In genomic region chr13:23533560-23534367, GRCm38 (mm10) we compare ENCODE assay signal across 8 mouse cellular contexts. TPM values are rescaled to one million over a fixed set of nuclear protein-coding genes. Genes with fewer than 3 reads are reported as not detected.
A peak's percentile ranks its signal among the peaks of the same experiment; 100 is the strongest.
DNase-seq lines count a peak whose midpoint lies in the region; ATAC-seq and TF ChIP-seq lines count a peak whose summit lies in the region.
"Not testable (repeated sequence)": the region's sequence is repeated elsewhere in the genome, so short reads cannot be mapped to it uniquely, and the experiment has no call there.

Gene Hist1h2af, plus strand, starts transcription at chr13:23533906.

- TF ChIP-seq EP300 in MEL (IDR thresholded peaks at IDR 0.05; ENCODE audit: low read depth in 1 of 2, low read length in 2 of 2), result not testable (repeated sequence)

- peak within 1 kb of the TSS; percentile 100 for H3K27ac ChIP-seq in MEL (ENCODE audit: control insufficient read depth, low read depth, low read length)
- H3K27ac ChIP-seq in cerebellum, adult 2 months (ENCODE audit: insufficient read depth, low read length); testis, adult 2 months (ENCODE audit: control insufficient read depth, insufficient read depth, low read depth, low read length): not testable (repeated sequence)
- peak within 1 kb of the TSS; percentile 67 for H3K27ac ChIP-seq in forebrain, postnatal 0 days (ENCODE audit: low read depth, low read length)
- H3K27ac ChIP-seq in layer of hippocampus, adult 2 months, result peak within 1 kb of the TSS; percentile 53; the same call in 1 of the 2 replicates
- peak within 1 kb of the TSS; percentile 66 for H3K27ac ChIP-seq in neural tube, embryonic 12.5 days

- H3K27me3 ChIP-seq in MEL (ENCODE audit: control insufficient read depth in 1 of 2, insufficient read depth in 2 of 2, low read length in 2 of 2); cerebellum, adult 2 months (ENCODE audit: control insufficient read depth, insufficient read depth, low read length); forebrain, postnatal 0 days (ENCODE audit: insufficient read depth, low read length); neural tube, embryonic 12.5 days (replicated peaks); testis, adult 2 months (ENCODE audit: control insufficient read depth, insufficient read depth, low read length): not testable (repeated sequence)

- H3K79me2 ChIP-seq in MEL (ENCODE audit: control insufficient read depth, insufficient read depth, low read length, poor library complexity), result not testable (repeated sequence)

- under 1% methylated on average over 22 of the region's 53 CpGs for WGBS in cerebellum, adult 2 months
- WGBS in forebrain, postnatal 0 days, result under 1% methylated on average over 19 of the region's 53 CpGs
- under 1% methylated on average over 26 of the region's 53 CpGs for WGBS in neural tube, embryonic 12.5 days

- peaks cover 0 to 28% of the 10 kb centered on the region in 2 experiments; a peak in 2 of 4 replicates for H3K36me3 ChIP-seq in MEL (ENCODE audit: control insufficient read depth in 1 of 2, insufficient read depth in 2 of 2, low read length in 2 of 2)
- not testable (repeated sequence) for H3K36me3 ChIP-seq in forebrain, postnatal 0 days (ENCODE audit: insufficient read depth); neural tube, embryonic 12.5 days; testis, adult 2 months (ENCODE audit: control insufficient read depth, insufficient read depth, low read length)

- peak within 1 kb of the TSS; percentile 72 for H3K4me2 ChIP-seq in forebrain, postnatal 0 days (ENCODE audit: low read depth)
- peak within 1 kb of the TSS; percentile 70 for H3K4me2 ChIP-seq in neural tube, embryonic 12.5 days (replicated peaks)

- H3K4me1 ChIP-seq in MEL (ENCODE audit: control insufficient read depth in 1 of 2, insufficient read depth in 2 of 2, low read length in 2 of 2); cerebellum, adult 2 months (ENCODE audit: control insufficient read depth, insufficient read depth, low read length); testis, adult 2 months (ENCODE audit: control insufficient read depth, insufficient read depth, low read length): not testable (repeated sequence)
- H3K4me1 ChIP-seq in forebrain, postnatal 0 days (ENCODE audit: insufficient read depth), result peaks cover 22% of the 10 kb centered on the region
- H3K4me1 ChIP-seq in neural tube, embryonic 12.5 days, result peaks cover 22% of the 10 kb centered on the region

- H3K4me3 ChIP-seq in MEL (ENCODE audit: control insufficient read depth in 1 of 2, insufficient read depth in 1 of 2, low read depth in 2 of 2, low read length in 2 of 2), result peak within 1 kb of the TSS; percentile 35 to 67
- peak within 1 kb of the TSS; percentile 70 for H3K4me3 ChIP-seq in cerebellum, adult 2 months (replicated peaks; ENCODE audit: insufficient read depth, low read depth, low read length)
- peak within 1 kb of the TSS; percentile 47 for H3K4me3 ChIP-seq in forebrain, postnatal 0 days (ENCODE audit: low read depth, low read length)
- H3K4me3 ChIP-seq in layer of hippocampus, adult 2 months, result peak within 1 kb of the TSS; percentile 68
- H3K4me3 ChIP-seq in neural tube, embryonic 12.5 days, result peak within 1 kb of the TSS; percentile 46
- H3K4me3 ChIP-seq in testis, adult 2 months (ENCODE audit: control insufficient read depth, low read depth, low read length), result peak within 1 kb of the TSS; percentile 50; the same call in 1 of the 2 replicates

- TF ChIP-seq RAD21 in MEL (IDR thresholded peaks at IDR 0.05; ENCODE audit: low read depth, low read length), result not testable (repeated sequence)

- not testable (repeated sequence) for H3K9me3 ChIP-seq in MEL (replicated peaks; ENCODE audit: insufficient read depth, low read length); forebrain, postnatal 0 days (ENCODE audit: low read length); neural tube, embryonic 12.5 days

- TF ChIP-seq CTCF in MEL (IDR thresholded peaks at IDR 0.05 in 2 of 3, conservative IDR thresholded peaks at IDR 0.05 in 1 of 3; ENCODE audit: control insufficient read depth in 1 of 3, insufficient read depth in 1 of 3, low read depth in 2 of 3, low read length in 3 of 3, poor library complexity in 1 of 3, severe bottlenecking in 1 of 3); cerebellum, adult 2 months (IDR thresholded peaks at IDR 0.05; ENCODE audit: borderline replicate concordance, insufficient read depth, low read depth, low read length); forebrain, postnatal 0 days (IDR thresholded peaks at IDR 0.05; ENCODE audit: low read depth); layer of hippocampus, adult 2 months (conservative IDR thresholded peaks at IDR 0.05); testis, adult 2 months (IDR thresholded peaks at IDR 0.05; ENCODE audit: control insufficient read depth, insufficient read depth, insufficient replicate concordance, low read depth, low read length): not testable (repeated sequence)

- DNase-seq in MEL (ENCODE audit: low read depth, low spot score), result peak; percentile 96
- DNase-seq in cerebellum, adult 2 months, result peak; percentile 64 to 83
- peak; percentile 90 for DNase-seq in forebrain, postnatal 0 days
- peak; percentile 67 to 84 for DNase-seq in layer of hippocampus, adult 2 months (ENCODE audit: low spot score in 2 of 2)
- DNase-seq in lung, adult 18-20 months, result peak; percentile 30 to 46

- peak within 1 kb of the TSS; percentile 95 for H3K9ac ChIP-seq in MEL (ENCODE audit: control insufficient read depth, low read depth, low read length, poor library complexity, severe bottlenecking)
- peak within 1 kb of the TSS; percentile 22 for H3K9ac ChIP-seq in forebrain, postnatal 0 days
- H3K9ac ChIP-seq in neural tube, embryonic 12.5 days, result peak within 1 kb of the TSS; percentile 57

- peak; percentile 66 to 74; a peak in 3 of 4 replicates for TF ChIP-seq POLR2A in MEL (IDR thresholded peaks at IDR 0.05; ENCODE audit: control insufficient read depth in 1 of 2, insufficient read depth in 1 of 2, low read depth in 1 of 2, low read length in 2 of 2, poor library complexity in 1 of 2)
- not testable (repeated sequence) for TF ChIP-seq POLR2A in cerebellum, adult 2 months (IDR thresholded peaks at IDR 0.05; ENCODE audit: borderline replicate concordance, insufficient read depth, low read length); testis, adult 2 months (IDR thresholded peaks at IDR 0.05; ENCODE audit: control insufficient read depth, low read depth, low read length)

- ATAC-seq in forebrain, postnatal 0 days, result peak; percentile 30; the same call in 1 of the 2 replicates
- ATAC-seq in hematopoietic stem cell, adult 5-6 weeks (replicated peaks in 1 of 2; ENCODE audit: insufficient read depth in 1 of 2, low FRiP score in 2 of 2, low TSS enrichment in 1 of 2, low read depth in 1 of 2, poor library complexity in 2 of 2, severe bottlenecking in 2 of 2), result peak; percentile 38 to 39
- ATAC-seq in neural tube, embryonic 12.5 days (ENCODE audit: low FRiP score, low read depth), result peak; percentile 30

TF ChIP-seq in MEL, 35 proteins besides CTCF, POLR2A, EP300 and RAD21:
- TF ChIP-seq POLR2AphosphoS5 (IDR thresholded peaks at IDR 0.05; ENCODE audit: borderline replicate concordance, low read depth, low read length) (0 out of 2 replicates have a peak, but pooled peaks have one; percentile 24), TBP (IDR thresholded peaks at IDR 0.05; ENCODE audit: low read depth, low read length) (peak; percentile 97)

RNA-seq across cellular contexts. Expression of gene Hist1h2af, which starts in this region (rescaled TPM):
- total RNA-seq in MEL (2012; rRNA removed), result 939 and 1,000 TPM in 2 replicates
- polyA plus RNA-seq in MEL (2012; ENCODE audit: insufficient read depth in 1 of 2, insufficient read length in 2 of 2, low read depth in 1 of 2, low replicate concordance in 2 of 2, missing spikeins in 1 of 2), result 10 to 100 TPM in 1 of 2 experiments, not detected in 1; 64.3 TPM
- polyA plus RNA-seq in cerebellum, adult 2 months (2012; rRNA removed), result 0.60 and 2.4 TPM in 2 replicates
- total RNA-seq in forebrain, postnatal 0 days (2014; rRNA removed), result 135 and 227 TPM in 2 replicates
- not detected in 2 replicates for polyA plus RNA-seq in forebrain, postnatal 0 days (2015; fragmentation: Nextera tagmentation; extraction: Ambion mirVana)
- total RNA-seq in hematopoietic stem cell, adult 5-6 weeks (2017), result 1,050 and 1,435 TPM in 2 replicates
- 10 to 100 TPM in 1 of 2 experiments, 1 to 10 TPM in 1; 6.9 to 12.2 TPM for total RNA-seq in layer of hippocampus, adult 2 months (2021)
- 2.7 and 5.6 TPM in 2 replicates for polyA plus RNA-seq in neural tube, embryonic 12.5 days (2016; fragmentation: Nextera tagmentation; extraction: Ambion mirVana)
- polyA plus RNA-seq in testis, adult 2 months (2012; rRNA removed), result 4.4 and 4.5 TPM in 2 replicates

Comparison
In these comparisons a context has a peak if more than half of its experiments do, and no peak if none do; other contexts are left out.
1. RNA of gene Hist1h2af (total RNA-seq): 1,050 to 1,435 TPM in hematopoietic stem cell, adult 5-6 weeks, 939 to 1,000 TPM in MEL and 135 to 227 TPM in forebrain, postnatal 0 days; 6.9 to 12.2 TPM in layer of hippocampus, adult 2 months; every median in the first group is over 10 times any median in the second.
2. DNase-seq: peak in every context shown above with its lines; median percentile 96 in MEL; 90 in forebrain, postnatal 0 days; 76 in layer of hippocampus, adult 2 months; 74 in cerebellum, adult 2 months; 38 in lung, adult 18-20 months.
3. H3K9ac ChIP-seq: peak in every context shown above with its lines; median percentile 95 in MEL; 57 in neural tube, embryonic 12.5 days; 22 in forebrain, postnatal 0 days.
4. Peak in every context shown above with its lines, with median percentiles within 50 percentile points of each other: H3K4me3 ChIP-seq and ATAC-seq.